Mouse (Mus musculus) 416B (cell line): ENCODE results near the gene Ndrg3.

Experiments
- DNase-seq: peaks from one replicate; pipeline ENCODE4 v3.0.0; 2011; ENCODE audit warnings: low read depth

Gene Ndrg3

DNA sequence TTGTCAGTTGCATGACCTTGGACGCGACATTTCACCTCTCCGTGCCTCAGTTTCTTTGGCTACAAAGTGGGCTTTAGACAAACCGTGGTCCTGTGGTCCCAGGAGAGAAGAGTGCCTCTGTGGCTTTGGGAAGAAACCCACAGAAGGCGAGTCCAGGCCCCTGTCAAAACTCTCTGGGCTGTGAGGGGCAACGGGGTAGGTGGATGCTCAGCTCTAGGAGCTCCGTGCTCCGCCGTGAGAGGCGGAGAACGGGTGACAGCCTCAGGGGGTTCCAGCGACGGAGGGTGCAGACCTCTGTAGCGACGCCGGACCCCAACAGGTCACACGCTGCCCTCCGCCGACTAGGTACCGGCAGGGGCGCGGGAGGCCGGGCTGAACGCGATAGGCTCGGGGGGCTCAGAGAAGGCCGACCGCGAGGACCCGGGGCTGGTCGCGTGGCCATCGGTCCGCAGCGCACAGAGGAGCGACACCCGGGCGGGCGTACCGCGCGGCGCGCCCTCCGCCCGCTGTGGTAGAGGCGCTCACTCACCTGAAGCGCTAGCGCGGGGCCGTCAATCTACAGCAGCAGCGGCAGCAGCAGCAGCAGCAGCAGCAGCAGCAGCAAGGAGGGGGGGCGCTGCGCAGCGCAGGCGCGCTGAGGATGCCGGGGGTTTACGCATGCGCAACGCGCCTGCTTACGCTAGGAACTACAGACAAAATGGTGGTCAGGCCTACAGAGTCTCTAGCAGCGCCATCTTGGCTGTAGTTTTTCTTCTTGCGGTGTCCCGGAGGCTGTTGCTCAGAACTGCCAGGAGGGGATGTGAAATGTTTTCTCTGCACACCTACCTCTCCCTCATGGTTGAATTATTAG is at the start of gene Ndrg3:
Gene Ndrg3 (minus strand): TSS at position 587 of the 850 bp plus-strand sequence.
- DNase-seq = peak; percentile 98

DNA sequence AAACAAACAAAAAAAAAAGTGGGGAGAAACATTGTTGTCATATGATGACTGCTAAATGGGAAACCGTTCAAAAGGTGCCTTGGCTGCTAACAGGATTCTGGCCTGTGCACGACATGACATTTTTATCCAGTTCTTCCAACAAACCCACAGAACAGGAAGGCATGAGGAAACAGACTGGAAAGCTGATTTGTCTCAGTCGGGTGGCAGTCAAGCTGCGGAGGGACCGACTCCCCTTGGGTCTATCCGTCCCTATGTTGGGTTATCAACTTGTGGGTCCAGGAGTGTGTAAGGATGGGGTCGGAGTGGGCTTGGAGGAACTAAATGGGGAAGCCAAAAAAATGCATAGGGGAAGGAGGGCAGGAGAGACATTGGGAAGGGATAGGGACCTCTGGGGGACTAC is 49.6 kb upstream of the Ndrg3 start:
- DNase-seq = peak; percentile 38

DNA sequence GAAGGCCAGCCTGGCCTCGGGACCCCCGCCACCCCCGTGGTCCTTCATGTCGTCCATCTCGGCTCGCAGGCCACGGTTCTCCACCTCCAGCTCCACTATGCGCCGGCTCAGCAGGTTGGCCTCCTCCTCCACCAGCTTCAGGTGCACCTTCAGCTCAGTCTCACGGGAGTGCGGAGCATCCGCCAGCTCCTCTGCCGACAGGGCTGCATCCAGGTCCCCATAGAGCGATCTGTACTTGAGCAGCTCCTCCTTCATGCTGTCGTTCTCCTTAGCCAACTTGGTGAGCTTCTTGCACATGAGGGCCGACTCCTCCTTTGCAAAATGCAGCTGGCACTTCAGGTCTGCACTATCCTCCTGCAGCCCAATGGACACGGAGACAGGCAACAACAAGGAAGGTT is 48.8 kb upstream of the Ndrg3 start:
- DNase-seq = no peak

GRCm38 (mm10) chr2:157039900-157040648 is 48.2 kb upstream of the Ndrg3 start:
- peak; percentile 53 for DNase-seq

- DNase-seq = no peak
Observed at GRCm38 (mm10) chr2:157037303-157037702, 45.4 kb upstream of the Ndrg3 start.

- peak; percentile 57 for DNase-seq
Observed at GRCm38 (mm10) chr2:157036400-157036799, 44.5 kb upstream of the Ndrg3 start.

DNA sequence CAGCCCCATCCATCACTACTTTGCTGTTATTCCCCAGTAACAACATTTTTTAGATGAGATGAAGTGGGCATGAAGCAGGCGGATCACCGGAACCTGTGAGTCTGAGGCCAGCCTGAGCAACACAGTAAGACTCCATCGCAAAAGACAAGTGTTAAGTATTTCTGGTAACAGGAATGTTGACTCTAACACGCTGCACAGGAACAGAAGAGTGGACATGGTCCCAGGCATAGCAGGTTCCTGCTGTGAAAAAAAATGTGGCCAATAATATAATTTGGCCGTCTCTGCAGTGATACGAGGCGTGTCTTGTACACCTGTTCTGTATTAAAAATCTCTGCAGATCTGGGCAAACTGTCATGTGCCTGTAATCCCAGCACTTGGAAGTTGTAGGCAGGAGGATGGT is 43.5 kb upstream of the Ndrg3 start:
- DNase-seq = no peak

- peak; percentile 81 for DNase-seq
Observed at GRCm38 (mm10) chr2:157030804-157031203, 38.9 kb upstream of the Ndrg3 start.

DNA sequence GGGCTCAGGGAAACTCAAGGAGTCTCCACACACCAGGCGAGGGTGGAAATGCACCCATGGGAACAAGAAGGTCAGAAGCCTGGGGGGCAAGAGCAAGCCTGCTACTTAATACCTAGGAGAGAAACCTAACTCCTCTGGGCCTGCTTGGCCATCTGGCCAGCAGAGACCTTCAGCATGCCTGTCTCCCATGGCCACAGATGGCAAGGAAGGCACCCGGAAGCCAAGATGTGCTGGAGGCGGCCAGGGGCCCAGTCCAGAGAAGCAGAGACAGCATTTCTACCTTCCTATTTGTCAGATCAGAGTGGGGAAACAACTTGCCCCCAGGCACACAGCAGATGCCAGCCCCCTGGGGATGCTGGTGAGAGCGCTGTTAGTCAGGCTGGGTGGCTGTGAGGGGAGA is 36.4 kb upstream of the Ndrg3 start:
- no peak for DNase-seq

GRCm38 (mm10) chr2:157027106-157028008 is 35.5 kb upstream of the Ndrg3 start:
- peak; percentile 67 for DNase-seq

- DNase-seq = no peak
Observed at GRCm38 (mm10) chr2:157021156-157021555, 29.3 kb upstream of the Ndrg3 start.

GRCm38 (mm10) chr2:157019228-157019627 is 27.4 kb upstream of the Ndrg3 start:
- no peak for DNase-seq

GRCm38 (mm10) chr2:157016529-157017270 is 24.8 kb upstream of the Ndrg3 start:
- no peak for DNase-seq

DNA sequence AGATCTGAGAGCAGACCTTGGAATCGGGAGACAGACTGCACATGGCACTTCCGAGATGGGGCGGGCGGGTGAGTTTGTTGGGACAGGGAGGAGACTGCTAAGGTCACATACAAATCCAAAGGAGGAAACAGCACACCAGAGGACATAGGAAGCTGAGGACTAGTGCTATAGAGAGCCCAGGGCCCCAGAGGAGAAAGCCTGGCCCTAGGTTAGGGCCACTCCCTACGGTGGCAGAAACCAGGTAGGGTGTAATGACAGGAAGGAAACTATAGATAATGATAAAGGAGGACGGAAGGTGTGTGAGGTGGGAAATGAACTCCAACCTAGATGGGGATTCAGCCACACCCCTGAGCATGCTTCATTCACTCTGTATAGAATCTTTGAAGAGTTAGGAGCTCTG is 20.5 kb upstream of the Ndrg3 start:
- DNase-seq = no peak

- peak; percentile 28 for DNase-seq
Observed at GRCm38 (mm10) chr2:157010634-157011310, 18.9 kb upstream of the Ndrg3 start.

GRCm38 (mm10) chr2:157010121-157010520 is 18.3 kb upstream of the Ndrg3 start:
- DNase-seq = peak; percentile 65

- no peak for DNase-seq
Observed at GRCm38 (mm10) chr2:157008509-157008908, 16.7 kb upstream of the Ndrg3 start.

- DNase-seq = no peak
Observed at GRCm38 (mm10) chr2:157007234-157007596, 15.4 kb upstream of the Ndrg3 start.

DNA sequence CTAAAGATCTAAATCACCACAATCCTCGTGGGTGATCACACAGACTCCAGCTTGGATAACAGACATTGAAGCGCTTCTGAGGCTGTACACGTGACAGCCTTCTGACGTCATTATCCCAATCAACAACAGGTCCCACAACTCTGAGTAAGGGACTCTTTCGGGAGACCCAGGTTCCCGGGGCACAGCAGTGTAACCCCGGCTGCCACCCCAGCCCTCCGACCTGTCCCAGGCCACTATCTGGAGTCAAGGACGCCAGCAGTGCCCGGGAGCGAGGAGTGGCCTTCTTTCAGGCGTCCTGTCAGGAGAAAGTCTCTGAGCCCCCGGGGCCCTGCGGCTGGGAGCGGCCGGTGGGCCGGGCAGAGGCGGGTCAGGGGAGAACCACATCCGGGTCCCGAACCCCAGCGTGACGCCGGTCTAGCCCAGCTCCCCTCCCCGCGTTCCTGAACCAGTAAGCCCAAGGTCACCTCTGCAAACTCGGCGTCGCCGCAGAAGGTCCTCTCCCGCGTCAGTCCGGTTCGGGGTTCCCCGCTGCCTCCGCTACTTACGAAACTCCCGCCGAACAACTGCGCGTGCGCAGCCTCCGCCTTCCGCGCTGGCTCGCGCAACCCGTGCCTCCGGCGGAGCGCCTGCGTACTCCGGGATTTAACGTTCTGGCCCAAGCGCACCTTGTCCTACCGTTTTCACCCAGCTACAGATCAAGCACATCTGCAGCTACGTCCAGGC is 14.8 kb upstream of the Ndrg3 start, which contains the start of gene Dsn1:
Gene Dsn1 (minus strand): TSS at position 644 of the 723 bp plus-strand sequence.
- DNase-seq = peak; percentile 90

GRCm38 (mm10) chr2:157002321-157002720 is 10.5 kb upstream of the Ndrg3 start:
- DNase-seq = no peak
